ENCODE assay signal across 12 mouse cellular contexts in the genomic region with DNA sequence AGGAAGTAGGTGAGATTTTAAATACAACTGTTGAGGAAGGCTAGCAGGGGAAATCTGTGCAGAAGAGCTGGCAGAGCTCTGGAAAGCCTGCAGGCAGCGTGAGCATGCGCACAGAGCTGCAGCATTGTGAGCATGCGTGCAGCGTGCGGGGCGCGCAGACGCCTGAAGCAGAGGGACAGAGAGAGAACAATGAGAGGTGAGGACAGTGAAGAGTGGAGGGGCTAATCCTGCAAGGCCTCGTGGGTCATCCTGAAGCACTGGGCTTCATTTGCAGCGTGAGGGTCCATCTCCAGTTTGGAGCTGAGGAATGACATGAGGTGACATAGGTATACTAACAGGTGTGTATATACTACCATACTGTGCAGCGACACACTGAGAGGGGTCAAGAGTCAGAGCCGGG. TPM values are rescaled to one million over a fixed set of nuclear protein-coding genes. Genes with fewer than 3 reads are reported as not detected.
DNase-seq lines count a peak whose midpoint lies in the region; ATAC-seq lines count a peak whose summit lies in the region.
"Had no signal": no experiment of that assay in that cellular context is flagged by ENCODE, and none has a peak within 500 bp of the region (broad histone marks: within the 10 kb centered on the region; RNA-seq: fewer than 3 reads in every experiment).

No protein-coding gene starts in this region.

- H3K36me3 ChIP-seq in forebrain, embryonic 15.5 days = no peaks in the 10 kb centered on the region
- no peaks in the 10 kb centered on the region for H3K36me3 ChIP-seq in forebrain, embryonic 12.5 days (replicated peaks)

- H3K27ac ChIP-seq in forebrain, embryonic 15.5 days (replicated peaks) = no peak overlapping the region
- H3K27ac ChIP-seq in forebrain, embryonic 12.5 days = no peak overlapping the region
- H3K27ac ChIP-seq: liver, embryonic 14.5 days; stomach, postnatal 0 days had no signal

- 0 out of 2 replicates have a peak overlapping the region, but pooled peaks have one; percentile 3 for H3K4me3 ChIP-seq in forebrain, embryonic 15.5 days
- H3K4me3 ChIP-seq in forebrain, embryonic 12.5 days (replicated peaks) = no peak overlapping the region

- ATAC-seq in forebrain, embryonic 15.5 days (replicated peaks) = peak; percentile 58; the same call in 1 of the 2 replicates
- ATAC-seq in forebrain, embryonic 12.5 days (ENCODE audit: low FRiP score) = no peak
- ATAC-seq in megakaryocyte progenitor cell, adult 5-6 weeks (replicated peaks; ENCODE audit: poor library complexity) = no peak

- WGBS in forebrain, embryonic 15.5 days = 88% methylated on average over 12 of the region's 12 CpGs
- 88% methylated on average over 12 of the region's 12 CpGs for WGBS in forebrain, embryonic 12.5 days

- no peaks in the 10 kb centered on the region for H3K4me1 ChIP-seq in forebrain, embryonic 15.5 days
- H3K4me1 ChIP-seq in forebrain, embryonic 12.5 days = peaks cover 6% of the 10 kb centered on the region; the same call in 1 of the 2 replicates

- no peaks in the 10 kb centered on the region for H3K9me3 ChIP-seq in forebrain, embryonic 15.5 days
- no peaks in the 10 kb centered on the region for H3K9me3 ChIP-seq in forebrain, embryonic 12.5 days

- no peak overlapping the region for H3K9ac ChIP-seq in forebrain, embryonic 15.5 days (replicated peaks)
- no peak overlapping the region for H3K9ac ChIP-seq in forebrain, embryonic 12.5 days
- H3K9ac ChIP-seq: liver, embryonic 14.5 days had no signal

- DNase-seq in cerebellum, adult 9-11 months = peak; percentile 7
- DNase-seq in layer of hippocampus, postnatal 14 days (ENCODE audit: low spot score in 2 of 2) = peak; percentile 63
- peak; percentile 72 to 76 for DNase-seq in right cerebral cortex, adult 2 months (ENCODE audit: low spot score in 2 of 2)
- DNase-seq in adrenal gland, adult 8-10 months = no peak
- DNase-seq in ovary, postnatal 36 days (ENCODE audit: low spot score) = no peak
- DNase-seq: heart, postnatal 4 days; kidney, postnatal 10 days had no signal

- no peaks in the 10 kb centered on the region for H3K27me3 ChIP-seq in forebrain, embryonic 15.5 days
- no peaks in the 10 kb centered on the region for H3K27me3 ChIP-seq in forebrain, embryonic 12.5 days

- peak overlapping the region; percentile 24 for H3K4me2 ChIP-seq in forebrain, embryonic 15.5 days (replicated peaks)
- H3K4me2 ChIP-seq in forebrain, embryonic 12.5 days = no peak overlapping the region

RNA-seq across cellular contexts. Expression of a gene that starts 35.0 kb away (rescaled TPM):
- polyA plus RNA-seq in forebrain, embryonic 15.5 days (2015; fragmentation: Nextera tagmentation; extraction: Ambion mirVana) = 14.2 and 15.7 TPM in 2 replicates
- polyA plus RNA-seq in forebrain, embryonic 12.5 days (2016; fragmentation: Nextera tagmentation; extraction: Ambion mirVana) = 5.0 and 5.8 TPM in 2 replicates
- total RNA-seq in layer of hippocampus, postnatal 14 days (2021) = 10 to 100 TPM; 90.3 to 96.4 TPM
- total RNA-seq in megakaryocyte progenitor cell, adult 5-6 weeks (2015) = 2.1 and 2.9 TPM in 2 replicates
- 2.9 TPM in 2 replicates for total RNA-seq in megakaryocyte progenitor cell, adult 5-6 weeks (2017)
- 10 to 100 TPM; 15.1 to 41.9 (median 31.5) TPM for total RNA-seq in adrenal gland, adult 8-10 months (2022)

Comparison
In these comparisons a context has a peak if more than half of its experiments do, and no peak if none do; other contexts are left out.
1. DNase-seq: peak in cerebellum, adult 9-11 months (single experiment), layer of hippocampus, postnatal 14 days (2 of 2) and right cerebral cortex, adult 2 months (2 of 2); none in adrenal gland, adult 8-10 months (single experiment) and ovary, postnatal 36 days (single experiment).
2. RNA of a gene that starts 35.0 kb away (total RNA-seq): 90.3 to 96.4 TPM in layer of hippocampus, postnatal 14 days and 15.1 to 41.9 TPM in adrenal gland, adult 8-10 months; 2.1 to 2.9 TPM in megakaryocyte progenitor cell, adult 5-6 weeks; every median in the first group is over 4 times any median in the second.